Mouse (Mus musculus) bone marrow macrophage, adult 2 months (primary cell): ENCODE measurements at regions not wholly inside any gene's neighbourhood (a gene's known extent, or its start where the extent isn't known, plus 50 kb on each side); places are given as distances from the start of the nearest gene placed in this dataset.

Experiments
- H3K27ac ChIP-seq: 2 replicates; pipeline ENCODE4 v1.5.1; 2012; ENCODE audit warnings: low read depth, low read length; ENCODE audit not compliant: insufficient read depth
- H3K4me1 ChIP-seq: 2 replicates; pipeline ENCODE4 v1.6.1; 2012; ENCODE audit warnings: low read length; ENCODE audit not compliant: control insufficient read depth, insufficient read depth
- H3K4me3 ChIP-seq: 2 replicates; pipeline ENCODE4 v1.5.1; 2012; ENCODE audit warnings: mild to moderate bottlenecking, low read length, moderate library complexity; ENCODE audit not compliant: insufficient read depth
- CTCF ChIP-seq: IDR thresholded peaks from 2 replicates; pipeline ENCODE4 v1.5.1; 2012; ENCODE audit warnings: low read depth, mild to moderate bottlenecking, low read length, moderate library complexity
- POLR2A ChIP-seq: IDR thresholded peaks from 2 replicates; pipeline ENCODE4 v1.6.1; 2012; ENCODE audit warnings: mild to moderate bottlenecking, low read depth, low read length, borderline replicate concordance

DNA sequence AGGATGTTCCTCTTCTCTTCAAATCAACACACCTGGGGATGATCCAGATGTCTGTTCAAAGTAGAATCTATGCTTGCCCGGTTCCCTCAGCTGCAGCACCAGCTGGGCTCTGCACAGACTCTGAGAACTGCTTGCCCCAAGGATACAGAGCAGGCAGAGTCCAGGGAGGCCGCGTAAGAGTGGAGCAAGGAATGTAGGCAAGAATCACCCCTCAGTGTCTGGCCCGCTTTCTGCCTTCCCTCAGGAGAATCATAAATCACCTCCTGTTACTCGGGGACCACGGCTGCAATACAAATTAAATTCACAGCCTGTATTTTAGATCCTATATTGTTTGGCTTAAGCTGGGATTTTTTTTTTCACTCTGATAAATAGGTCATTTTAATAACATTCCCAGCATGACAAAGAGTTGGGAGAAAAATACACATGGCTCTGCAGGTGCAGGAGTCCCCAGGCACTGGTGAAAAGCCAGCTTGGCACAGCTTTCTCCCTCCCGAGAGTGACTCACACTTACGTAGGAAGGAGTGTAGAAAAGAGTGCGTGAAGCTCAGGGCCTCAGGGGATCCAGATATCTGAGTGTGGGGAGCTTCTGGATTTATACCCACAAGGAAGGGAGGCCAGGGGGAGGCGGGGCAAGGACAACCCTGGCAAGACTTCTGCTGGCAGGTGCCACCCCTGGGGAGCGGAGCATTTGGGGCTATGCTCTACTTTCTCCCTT is 726.3 kb downstream of the Hs3st4 start:
- no peak for TF ChIP-seq CTCF
- no peak for TF ChIP-seq POLR2A
- Histone ChIP-seq H3K4me3 (no peak overlapping the region), H3K27ac (no peak overlapping the region), H3K4me1 (no peaks in the 10 kb centered on the region)

DNA sequence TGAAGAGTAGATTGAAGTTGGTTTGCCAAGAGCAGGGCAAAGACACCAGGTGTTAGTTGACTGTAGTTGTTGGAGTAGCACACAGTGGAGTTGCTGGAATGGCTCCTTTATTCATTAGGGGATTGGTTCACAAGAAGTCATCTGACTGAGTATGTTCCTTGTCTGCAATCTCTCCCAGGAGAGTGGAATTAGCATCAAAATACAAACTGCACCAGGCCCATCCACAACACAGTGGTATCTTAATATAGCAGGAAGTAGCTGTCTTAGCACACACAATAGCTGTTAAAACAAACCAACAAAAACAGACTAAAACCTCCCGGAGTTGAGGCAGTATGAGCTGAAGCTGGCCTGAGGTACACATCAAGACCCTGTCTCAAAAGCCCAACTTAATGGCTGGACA is 723.5 kb upstream of the Kdm8 start:
- no peak overlapping the region for H3K4me3 ChIP-seq
- no peak overlapping the region for H3K27ac ChIP-seq
- H3K4me1 ChIP-seq = no peaks in the 10 kb centered on the region
- TF ChIP-seq CTCF = no peak
- TF ChIP-seq POLR2A = no peak

DNA sequence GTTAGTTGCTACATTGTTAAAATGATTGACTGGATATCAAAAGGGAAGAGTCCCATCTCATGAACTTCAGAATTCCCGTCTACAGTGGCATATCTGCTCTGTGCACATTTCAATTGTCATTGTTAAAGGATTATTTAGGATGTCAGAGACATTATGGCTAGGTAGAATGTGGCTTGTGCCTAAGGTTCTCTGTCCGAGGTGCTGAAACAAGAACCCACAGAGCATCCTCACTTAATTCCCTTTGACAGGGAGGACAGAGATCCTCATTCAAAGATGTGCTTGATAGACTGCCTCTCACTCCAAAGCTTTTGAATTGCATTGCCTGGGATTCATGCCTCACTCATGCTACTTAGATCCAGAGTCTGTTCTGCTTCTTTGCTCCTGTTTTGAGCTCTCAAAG is 702.4 kb upstream of the Kdm8 start:
- H3K4me1 ChIP-seq = no peaks in the 10 kb centered on the region
- H3K27ac ChIP-seq = no peak overlapping the region
- no peak overlapping the region for H3K4me3 ChIP-seq
- TF ChIP-seq POLR2A (no peak), CTCF (no peak)

DNA sequence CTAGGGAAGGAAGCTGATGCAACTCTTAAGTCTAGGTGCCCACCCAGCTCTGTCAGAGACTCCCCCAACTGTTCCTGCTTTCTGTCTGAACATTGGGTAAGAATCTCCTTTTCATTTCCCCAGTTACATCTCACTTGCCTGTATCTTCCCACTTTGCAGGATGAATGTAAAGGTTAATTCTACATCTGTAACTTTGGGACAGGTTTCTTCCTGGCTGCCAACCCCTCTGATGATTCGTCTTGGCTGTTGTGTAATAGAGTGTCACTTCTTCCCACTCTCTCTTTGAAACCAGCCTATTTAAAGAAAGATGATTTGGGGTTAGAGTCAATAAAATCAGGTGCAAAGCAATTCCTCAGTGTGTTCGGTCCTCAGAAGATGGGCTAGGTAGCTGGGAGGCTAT is 698.2 kb upstream of the Kdm8 start:
- H3K4me1 ChIP-seq = no peaks in the 10 kb centered on the region
- no peak overlapping the region for H3K27ac ChIP-seq
- no peak overlapping the region for H3K4me3 ChIP-seq
- TF ChIP-seq POLR2A = no peak
- no peak for TF ChIP-seq CTCF

DNA sequence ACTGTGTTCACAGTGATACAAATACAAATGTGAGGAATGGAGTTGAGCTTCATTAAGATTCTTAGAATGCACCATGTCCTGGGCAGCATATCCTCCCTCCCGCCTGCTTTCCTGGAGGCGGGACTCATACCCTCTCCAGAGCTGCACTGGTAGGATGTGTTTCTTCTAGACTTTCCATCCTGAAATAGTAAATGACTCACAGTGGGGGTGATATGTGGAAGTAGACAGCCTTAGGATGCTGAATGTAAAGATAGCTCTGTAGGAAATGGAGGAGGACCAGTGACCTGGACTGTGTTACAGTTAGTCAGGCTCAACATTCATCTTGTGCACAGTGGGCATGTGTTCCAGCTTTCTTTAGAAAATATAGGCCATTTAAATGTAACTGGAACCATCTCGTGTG is 696.1 kb upstream of the Kdm8 start:
- TF ChIP-seq POLR2A = no peak
- no peak for TF ChIP-seq CTCF
- H3K27ac ChIP-seq = no peak overlapping the region
- no peaks in the 10 kb centered on the region for H3K4me1 ChIP-seq
- no peak overlapping the region for H3K4me3 ChIP-seq

DNA sequence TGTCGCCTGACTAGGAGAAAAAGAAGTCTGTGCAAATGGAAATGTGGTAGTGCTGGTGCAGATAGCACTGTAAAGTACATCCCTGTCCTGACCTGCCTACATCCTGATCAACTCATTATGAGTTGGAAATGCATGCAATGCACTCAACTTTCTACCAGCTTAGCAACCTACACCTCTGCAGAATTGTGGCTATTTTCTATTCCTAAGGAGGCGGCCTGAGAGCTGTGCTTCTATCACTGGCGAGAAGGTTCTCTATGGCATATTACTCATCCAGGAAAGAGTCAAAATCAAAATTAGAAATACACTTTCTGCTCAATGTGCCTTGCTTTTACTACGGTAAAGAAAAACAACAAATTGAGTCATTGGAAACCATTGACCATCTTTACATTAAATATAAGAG is 685.4 kb upstream of the Kdm8 start:
- no peak overlapping the region for H3K27ac ChIP-seq
- no peaks in the 10 kb centered on the region for H3K4me1 ChIP-seq
- no peak overlapping the region for H3K4me3 ChIP-seq
- TF ChIP-seq POLR2A (no peak), CTCF (no peak)

DNA sequence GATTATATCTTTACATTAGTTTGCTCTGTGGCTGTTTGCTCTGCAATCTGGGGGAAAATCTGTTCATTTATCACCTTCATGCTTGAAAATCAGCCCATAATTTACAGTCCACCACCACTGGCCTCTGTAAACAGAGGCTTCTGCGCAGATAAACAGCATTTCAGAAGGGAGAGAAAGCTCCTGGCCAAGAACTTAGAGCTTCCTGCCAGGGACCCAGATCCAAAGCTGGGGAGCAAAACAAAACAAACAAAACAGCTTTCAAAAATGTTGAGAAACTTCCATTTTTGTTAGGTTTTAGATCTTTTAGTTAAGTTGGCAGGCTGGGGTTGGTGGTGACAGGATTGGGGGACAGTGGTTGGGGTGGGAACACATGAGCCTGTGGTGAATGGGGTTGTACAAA is 666.7 kb upstream of the Kdm8 start:
- Histone ChIP-seq H3K4me1 (no peaks in the 10 kb centered on the region), H3K27ac (no peak overlapping the region), H3K4me3 (no peak overlapping the region)
- TF ChIP-seq POLR2A = no peak
- TF ChIP-seq CTCF = no peak

DNA sequence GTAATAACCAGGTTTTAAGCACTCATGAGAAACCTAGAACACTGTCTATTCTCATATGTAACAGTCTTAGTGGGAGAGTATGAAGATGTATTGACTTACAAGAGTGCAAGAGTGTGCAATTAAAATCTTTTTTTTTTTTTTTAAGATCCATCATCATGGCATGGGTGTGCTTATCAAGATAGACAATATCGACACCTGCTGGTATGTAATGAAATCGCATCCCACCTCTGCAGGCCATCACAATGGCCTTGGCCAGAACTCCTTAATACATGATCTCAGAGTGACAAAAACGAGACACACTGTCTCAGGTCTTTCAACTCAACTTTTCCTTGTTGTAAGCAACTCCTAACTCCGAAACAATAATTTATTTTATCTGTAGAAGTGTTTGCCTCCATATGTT is 661.7 kb upstream of the Kdm8 start:
- Histone ChIP-seq H3K4me3 (no peak overlapping the region), H3K27ac (no peak overlapping the region), H3K4me1 (no peaks in the 10 kb centered on the region)
- no peak for TF ChIP-seq CTCF
- no peak for TF ChIP-seq POLR2A

DNA sequence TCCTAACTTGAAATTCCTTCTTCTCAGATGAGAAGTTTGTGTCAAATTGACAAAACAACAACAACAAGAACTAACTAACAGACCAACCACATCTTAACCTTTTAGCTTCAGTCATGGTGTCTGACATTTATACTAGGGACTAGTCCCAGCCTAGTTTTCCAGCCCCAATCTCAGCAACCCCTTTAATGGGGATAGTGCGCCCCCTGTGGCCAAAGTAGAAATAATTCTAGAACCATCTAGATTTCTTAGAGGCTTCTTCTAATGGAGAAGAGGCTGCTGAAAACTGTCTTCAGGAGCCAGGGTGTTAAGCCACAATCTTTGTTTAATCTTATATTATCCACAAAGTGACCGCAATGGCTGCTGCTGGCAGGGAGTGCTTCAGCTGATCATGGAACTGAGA is 659.5 kb upstream of the Kdm8 start:
- no peaks in the 10 kb centered on the region for H3K4me1 ChIP-seq
- TF ChIP-seq POLR2A = no peak
- no peak for TF ChIP-seq CTCF
- no peak overlapping the region for H3K4me3 ChIP-seq
- no peak overlapping the region for H3K27ac ChIP-seq

DNA sequence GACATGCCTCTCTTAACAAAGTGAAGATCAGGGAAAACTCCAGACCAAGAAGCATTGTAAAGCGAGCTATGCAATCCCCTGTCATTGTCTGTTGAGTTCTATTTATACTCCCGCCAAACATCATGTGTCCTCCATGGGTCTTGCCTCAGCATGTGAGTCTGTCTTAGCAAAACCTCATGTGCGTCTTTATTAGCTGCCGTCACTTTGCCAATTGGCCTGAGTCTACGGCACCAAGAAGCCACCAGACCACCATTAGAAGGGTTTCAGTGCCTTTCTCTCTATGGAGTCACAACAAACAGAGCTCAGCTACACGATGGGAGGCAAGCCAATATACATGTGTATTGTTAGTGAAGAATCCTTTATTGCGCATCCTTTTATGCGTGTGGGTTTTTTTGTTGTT is 658.6 kb upstream of the Kdm8 start:
- TF ChIP-seq POLR2A = no peak
- TF ChIP-seq CTCF = no peak
- Histone ChIP-seq H3K4me3 (no peak overlapping the region), H3K27ac (no peak overlapping the region), H3K4me1 (no peaks in the 10 kb centered on the region)

DNA sequence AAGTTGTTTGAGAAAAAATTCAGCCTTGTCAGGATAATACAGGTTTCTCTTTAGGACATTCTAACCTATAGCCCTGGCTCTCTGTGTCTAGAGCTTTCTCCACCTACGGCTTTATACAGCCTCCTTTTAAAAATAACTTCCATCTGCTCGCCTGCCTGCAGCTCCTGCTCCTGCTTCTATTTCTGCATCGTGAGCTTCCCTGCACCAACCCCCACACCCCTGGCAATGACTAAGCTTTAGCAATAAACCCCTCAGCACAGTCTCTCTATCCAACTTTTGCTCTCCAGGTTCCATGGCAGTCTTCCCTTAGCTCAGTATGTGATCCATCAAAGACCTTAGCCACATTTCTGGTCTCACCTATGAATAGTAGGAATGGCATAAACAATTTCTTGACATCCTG is 655.7 kb upstream of the Kdm8 start:
- no peak overlapping the region for H3K4me3 ChIP-seq
- H3K27ac ChIP-seq = no peak overlapping the region
- no peaks in the 10 kb centered on the region for H3K4me1 ChIP-seq
- TF ChIP-seq POLR2A = no peak
- no peak for TF ChIP-seq CTCF
